Mouse (Mus musculus) thymus, postnatal 4 days (tissue): ENCODE measurements around the gene Dbndd2.
A peak's percentile ranks its signal among the peaks of the same experiment; 100 is the strongest.

ENCODE experiments used
- DNase-seq: peaks from one replicate; pipeline ENCODE4 v3.0.0; 2021

Dbndd2 gene

DNA sequence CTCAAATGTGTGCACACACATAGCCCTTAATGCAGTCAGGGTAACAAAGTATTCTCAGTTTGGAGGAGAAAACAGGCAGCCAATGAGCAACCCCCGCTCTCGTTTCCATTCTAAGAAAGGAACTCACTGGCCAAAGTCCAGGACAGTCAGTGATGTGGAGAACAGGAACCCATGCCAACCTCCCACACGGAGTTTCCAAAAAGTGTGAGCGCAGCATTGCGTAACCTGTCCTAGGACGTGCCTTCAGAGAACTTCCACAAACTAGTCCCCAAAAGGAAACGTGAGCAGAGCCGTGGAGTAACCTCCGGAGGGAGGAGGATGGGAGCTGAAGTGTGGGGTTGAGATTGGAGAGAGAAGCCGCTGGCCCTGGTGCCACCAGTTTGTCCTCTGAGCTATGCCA, 31.1 kb upstream of the Dbndd2 start:
- no peak for DNase-seq

GRCm38 (mm10) chr2:164455421-164456190, 30.3 kb upstream of the Dbndd2 start:
- DNase-seq = no peak

- no peak for DNase-seq
Observed at GRCm38 (mm10) chr2:164456413-164456812, 29.5 kb upstream of the Dbndd2 start.

- no peak for DNase-seq
Observed at GRCm38 (mm10) chr2:164456864-164457300, 29.0 kb upstream of the Dbndd2 start, which contains the start of gene Sys1. Sys1 (plus strand) TSS chr2:164456964.

- no peak for DNase-seq
Observed at GRCm38 (mm10) chr2:164457942-164458341, 28.0 kb upstream of the Dbndd2 start.

GRCm38 (mm10) chr2:164458535-164458934, 27.4 kb upstream of the Dbndd2 start:
- DNase-seq = no peak

- peak; percentile 92 for DNase-seq
Observed at GRCm38 (mm10) chr2:164460745-164461551, 25.0 kb upstream of the Dbndd2 start, which contains the start of gene Gm20458. Gm20458 (plus strand) TSS chr2:164460967.

- no peak for DNase-seq
Observed at GRCm38 (mm10) chr2:164465161-164465560, 20.7 kb upstream of the Dbndd2 start.

DNA sequence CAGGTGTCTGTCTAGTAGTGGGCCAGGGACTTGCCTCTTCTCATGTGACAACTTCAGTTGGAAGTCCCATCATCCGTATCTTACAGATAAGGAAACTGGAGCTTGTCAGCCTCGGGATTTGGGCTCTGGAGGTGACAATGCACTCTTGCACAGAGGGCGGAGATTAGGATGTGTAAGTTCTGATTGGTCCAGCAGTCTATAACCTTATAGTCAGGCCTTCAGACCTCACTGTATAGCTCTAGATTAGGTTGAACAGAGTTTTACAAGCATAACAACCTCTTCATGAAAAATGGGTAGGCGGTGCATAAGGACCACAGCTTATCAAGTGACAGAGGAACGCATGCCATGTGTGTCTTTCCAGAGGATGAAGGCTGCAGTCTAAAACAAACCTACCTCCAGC, 19.1 kb upstream of the Dbndd2 start:
- no peak for DNase-seq

DNA sequence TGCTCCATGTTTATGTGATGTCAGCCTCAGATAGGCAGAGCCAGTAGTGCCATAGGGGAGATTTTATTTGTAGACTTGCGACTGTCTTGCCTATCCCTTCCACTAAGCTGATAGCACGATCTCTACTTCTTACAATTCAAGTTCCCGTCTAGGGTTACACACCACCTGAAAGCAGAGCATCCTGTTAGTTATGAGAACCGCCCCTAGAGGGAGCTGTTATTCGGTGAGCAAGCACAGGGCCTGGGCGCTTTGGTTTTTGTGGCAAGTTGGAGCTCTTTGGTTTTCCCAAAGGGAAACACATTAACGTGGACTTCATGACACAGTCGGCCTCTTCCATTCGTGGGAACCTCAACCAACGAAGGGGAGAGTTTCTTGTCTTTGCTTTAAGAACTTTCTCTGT, 15.7 kb upstream of the Dbndd2 start:
- peak; percentile 71 for DNase-seq

- DNase-seq = no peak
Observed at GRCm38 (mm10) chr2:164473624-164474023, 12.3 kb upstream of the Dbndd2 start, which contains the start of gene Trp53tg5. Trp53tg5 (minus strand) TSS chr2:164473724.

- peak; percentile 41 for DNase-seq
Observed at GRCm38 (mm10) chr2:164486258-164487114, 580 bp downstream of the Dbndd2 start.

GRCm38 (mm10) chr2:164487115-164487527, 1.2 kb downstream of the Dbndd2 start:
- DNase-seq = no peak

GRCm38 (mm10) chr2:164487812-164488211, 1.9 kb downstream of the Dbndd2 start:
- no peak for DNase-seq

- no peak for DNase-seq
Observed at GRCm38 (mm10) chr2:164494126-164494525, 8.2 kb downstream of the Dbndd2 start.

GRCm38 (mm10) chr2:164496331-164496730, 10.4 kb downstream of the Dbndd2 start:
- DNase-seq = no peak

DNA sequence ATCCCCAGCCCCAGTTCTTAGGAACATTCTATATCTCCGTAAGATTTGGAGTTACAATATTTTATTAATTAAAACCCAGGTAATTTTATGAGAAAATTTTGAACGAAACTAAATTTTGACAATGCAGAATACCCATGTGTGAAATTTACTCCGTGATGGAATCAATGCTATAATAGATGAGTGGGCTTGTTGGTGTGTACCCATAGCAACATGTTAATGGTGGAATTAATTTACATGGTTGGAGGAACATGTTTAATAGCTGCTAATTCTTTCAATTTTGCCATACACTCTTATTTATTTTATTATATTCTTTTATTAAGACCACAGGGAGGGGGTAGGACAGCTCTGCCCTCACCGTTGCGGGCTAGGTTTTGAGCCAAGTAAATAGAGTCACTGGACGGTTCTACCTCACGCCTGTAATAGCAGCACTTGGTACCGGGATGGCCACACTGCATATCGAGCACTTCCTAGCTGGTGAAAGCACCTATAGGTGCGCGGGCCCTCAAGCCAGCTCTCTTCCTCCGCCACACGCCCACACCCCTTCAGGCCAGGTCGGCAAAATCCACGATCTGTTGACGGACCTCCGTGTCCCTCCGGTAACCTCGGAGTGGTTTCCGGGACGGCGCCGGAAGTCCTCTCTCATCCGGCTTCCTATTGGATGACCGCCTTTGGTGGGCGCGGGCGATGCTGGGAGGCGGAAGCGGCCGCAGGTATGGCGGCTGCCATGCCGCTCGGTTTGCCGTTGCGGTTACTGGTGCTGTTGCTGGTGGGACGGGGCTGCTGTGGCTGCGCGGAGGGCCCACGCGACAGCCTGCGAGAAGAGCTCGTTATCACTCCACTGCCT, 11.2 kb downstream of the Dbndd2 start, which contains the start of gene Pigt:
Gene Pigt, plus strand, starts transcription at position 674 of the 844 bp plus-strand sequence.
- peak; percentile 89 for DNase-seq

DNA sequence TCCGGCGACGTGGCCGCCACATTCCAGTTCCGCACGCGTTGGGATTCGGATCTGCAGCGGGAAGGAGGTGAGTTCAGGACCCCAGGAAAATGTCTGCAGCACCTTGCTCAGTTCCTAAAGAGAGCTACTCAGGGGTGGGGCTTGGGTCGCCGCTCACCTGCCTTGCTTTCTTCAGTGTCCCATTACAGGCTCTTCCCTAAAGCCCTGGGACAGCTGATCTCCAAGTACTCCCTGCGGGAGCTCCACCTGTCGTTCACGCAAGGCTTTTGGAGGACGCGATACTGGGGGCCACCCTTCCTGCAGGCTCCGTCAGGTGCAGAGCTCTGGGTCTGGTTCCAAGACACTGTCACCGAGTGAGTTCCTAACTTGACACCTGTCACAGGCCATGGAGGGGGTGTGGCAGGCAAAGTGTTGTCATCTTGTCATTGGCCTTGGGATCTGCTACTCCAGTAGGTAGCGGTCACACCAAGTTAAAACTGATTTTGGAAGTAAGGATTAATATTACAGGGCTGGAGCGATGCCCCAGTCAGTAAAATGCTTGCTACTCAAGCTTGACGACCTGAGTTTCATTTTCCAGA, 11.9 kb downstream of the Dbndd2 start:
- no peak for DNase-seq

- peak; percentile 26 for DNase-seq
Observed at GRCm38 (mm10) chr2:164499317-164499716, 13.4 kb downstream of the Dbndd2 start.

DNA sequence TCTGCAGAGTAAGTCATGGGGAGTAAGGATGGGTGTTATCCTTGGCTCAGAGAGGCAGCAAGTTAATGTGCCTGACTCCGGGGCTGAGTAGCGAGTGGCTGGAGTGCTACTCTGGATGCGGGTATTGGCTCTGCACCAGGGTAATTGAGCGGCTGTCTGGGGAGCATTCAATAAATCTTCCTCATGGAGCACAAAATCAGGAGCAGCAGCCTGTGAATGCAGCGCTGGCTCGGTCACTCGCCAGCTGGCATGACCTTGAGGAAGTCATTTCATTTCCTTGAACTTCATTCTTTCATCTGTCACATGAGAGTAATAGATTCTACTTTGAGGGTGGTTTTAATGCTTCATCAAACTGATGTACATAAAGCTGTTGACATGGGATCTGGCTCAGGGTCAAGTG, 14.6 kb downstream of the Dbndd2 start:
- DNase-seq = no peak

DNA sequence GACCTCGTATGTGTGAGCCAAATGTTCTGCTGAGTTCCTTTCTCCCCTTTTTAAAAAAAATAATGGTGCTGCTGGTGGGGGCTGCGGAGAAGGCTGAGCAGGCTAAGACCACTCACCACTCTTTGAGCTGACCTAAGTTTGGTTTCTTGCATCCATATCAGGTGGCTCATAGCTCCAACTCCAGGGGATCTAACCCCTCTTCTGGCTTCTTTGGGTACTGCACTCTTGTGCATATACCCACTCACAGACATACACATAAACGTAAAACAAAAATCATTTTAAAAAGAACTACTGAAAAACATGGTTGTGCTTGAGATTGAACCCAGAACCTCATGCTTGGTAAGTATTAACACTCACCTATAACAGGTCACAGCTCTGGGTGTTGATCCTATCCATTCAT, 19.0 kb downstream of the Dbndd2 start:
- no peak for DNase-seq
